26 mouse cellular contexts compared by ENCODE assay signal in genomic region chr7:131331688-131332087, GRCm38 (mm10). TPM values are rescaled to one million over a fixed set of nuclear protein-coding genes. Genes with fewer than 3 reads are reported as not detected.
"Had no signal": no experiment of that assay in that cellular context is flagged by ENCODE, and none has a peak within 500 bp of the region (broad histone marks: within the 10 kb centered on the region; RNA-seq: fewer than 3 reads in every experiment).

No protein-coding gene starts in this region.

- ATAC-seq: hindbrain, embryonic 16.5 days; inflammation-experienced regulatory T-cells, adult 6 months; intestine, embryonic 15.5 days; intestine, postnatal 0 days; liver, embryonic 12.5 days had no signal

- DNase-seq: gastrocnemius, adult 2 months; gastrocnemius, postnatal 14 days; gastrocnemius, postnatal 36 days; heart, adult 2 months; heart, postnatal 14 days; heart, postnatal 36 days; kidney, adult 2 months; kidney, adult 9 months; kidney, postnatal 14 days; kidney, postnatal 36 days; layer of hippocampus, adult 9-11 months; layer of hippocampus, postnatal 36 days; left cerebral cortex, postnatal 4 days had no signal

RNA-seq across cellular contexts. Expression of gene Fam24a, which starts 2.0 kb away (rescaled TPM):
- total RNA-seq: gastrocnemius, adult 2 months; gastrocnemius, postnatal 14 days; gastrocnemius, postnatal 36 days; heart, adult 2 months; heart, postnatal 14 days; heart, postnatal 36 days; layer of hippocampus, adult 18-20 months; layer of hippocampus, adult 8-10 months; layer of hippocampus, postnatal 14 days; layer of hippocampus, postnatal 36 days; left cerebral cortex, adult 18-20 months; left cerebral cortex, adult 8-10 months; left cerebral cortex, postnatal 10 days; left cerebral cortex, postnatal 25 days; left cerebral cortex, postnatal 4 days; liver, adult 2 months had no signal

RNA-seq across cellular contexts. Expression of gene Fam24b, which starts 2.4 kb away (rescaled TPM):
- total RNA-seq: gastrocnemius, adult 2 months; gastrocnemius, postnatal 14 days; gastrocnemius, postnatal 36 days; heart, adult 2 months; heart, postnatal 14 days; heart, postnatal 36 days; layer of hippocampus, postnatal 14 days; layer of hippocampus, postnatal 36 days; left cerebral cortex, adult 18-20 months; left cerebral cortex, adult 8-10 months; left cerebral cortex, postnatal 25 days; left cerebral cortex, postnatal 4 days; liver, adult 2 months had no signal

RNA-seq across cellular contexts. Expression of gene Cuzd1, which starts 9.6 kb away (rescaled TPM):
- total RNA-seq: gastrocnemius, postnatal 14 days; layer of hippocampus, adult 18-20 months; layer of hippocampus, postnatal 36 days; left cerebral cortex, adult 18-20 months; left cerebral cortex, adult 8-10 months had no signal
